Mouse (Mus musculus): ENCODE measurements around the gene Cdhr1. TPM values are rescaled to one million over a fixed set of nuclear protein-coding genes. Genes with fewer than 3 reads are reported as not detected.

Cdhr1 gene
- polyA plus RNA-seq, 1 experiment = not detected

- H3K27me3 ChIP-seq (replicated peaks) = peaks cover under 1% of the 10 kb centered on the region
- H3K9me3 ChIP-seq = peaks cover 7% of the 10 kb centered on the region; the same call in 1 of the 2 replicates
- TF ChIP-seq FLI1 (IDR thresholded peaks at IDR 0.05; ENCODE audit: low read length) (no peak), GATA1 (IDR thresholded peaks at IDR 0.05; ENCODE audit: borderline replicate concordance, low read length) (no peak)
- H3K36me3 ChIP-seq (replicated peaks; ENCODE audit: low read length) = peaks cover 24% of the 10 kb centered on the region
- H3K4me3 ChIP-seq (replicated peaks) = peak within 1 kb of the TSS; percentile 46
- peaks cover 84% of the 10 kb centered on the region for H3K4me1 ChIP-seq
Measured at GRCm38 (mm10) chr14:37113922-37114321, 15.8 kb upstream of the Cdhr1 start, which contains the start of gene 2610528A11Rik. TSS of gene 2610528A11Rik (minus strand) at chr14:37114022.

GRCm38 (mm10) chr14:37112931-37113330 is 14.8 kb upstream of the Cdhr1 start:
- H3K4me3 ChIP-seq (replicated peaks) = no peak overlapping the region
- TF ChIP-seq GATA1 (IDR thresholded peaks at IDR 0.05; ENCODE audit: borderline replicate concordance, low read length) (no peak), FLI1 (IDR thresholded peaks at IDR 0.05; ENCODE audit: low read length) (no peak)
- peaks cover 77% of the 10 kb centered on the region for H3K4me1 ChIP-seq
- H3K9me3 ChIP-seq = peaks cover 7% of the 10 kb centered on the region; the same call in 1 of the 2 replicates
- peaks cover 3% of the 10 kb centered on the region for H3K27me3 ChIP-seq (replicated peaks)
- H3K36me3 ChIP-seq (replicated peaks; ENCODE audit: low read length) = peaks cover 14% of the 10 kb centered on the region

- peak; percentile 31; the same call in 1 of the 3 replicates for TF ChIP-seq GATA1 (IDR thresholded peaks at IDR 0.05; ENCODE audit: borderline replicate concordance, low read length)
- TF ChIP-seq FLI1 (IDR thresholded peaks at IDR 0.05; ENCODE audit: low read length) = no peak
- peaks cover 7% of the 10 kb centered on the region; the same call in 1 of the 2 replicates for H3K9me3 ChIP-seq
- H3K27me3 ChIP-seq (replicated peaks) = peaks cover 7% of the 10 kb centered on the region
- H3K4me3 ChIP-seq (replicated peaks) = peak overlapping the region; percentile 64
- H3K36me3 ChIP-seq (replicated peaks; ENCODE audit: low read length) = peaks cover 4% of the 10 kb centered on the region
- H3K4me1 ChIP-seq = peaks cover 66% of the 10 kb centered on the region
Measured at GRCm38 (mm10) chr14:37111371-37111770, 13.2 kb upstream of the Cdhr1 start.

GRCm38 (mm10) chr14:37110456-37110855 is 12.3 kb upstream of the Cdhr1 start:
- no peaks in the 10 kb centered on the region for H3K36me3 ChIP-seq (replicated peaks; ENCODE audit: low read length)
- no peak for TF ChIP-seq FLI1 (IDR thresholded peaks at IDR 0.05; ENCODE audit: low read length)
- TF ChIP-seq GATA1 (IDR thresholded peaks at IDR 0.05; ENCODE audit: borderline replicate concordance, low read length) = no peak
- peaks cover 14% of the 10 kb centered on the region for H3K27me3 ChIP-seq (replicated peaks)
- peak overlapping the region; percentile 21 for H3K4me3 ChIP-seq (replicated peaks)
- peaks cover 73% of the 10 kb centered on the region for H3K4me1 ChIP-seq
- H3K9me3 ChIP-seq = 0 out of 2 replicates have a peak, but pooled peaks cover 6% of the 10 kb centered on the region

- no peaks in the 10 kb centered on the region for H3K36me3 ChIP-seq (replicated peaks; ENCODE audit: low read length)
- H3K9me3 ChIP-seq = 0 out of 2 replicates have a peak, but pooled peaks cover 5% of the 10 kb centered on the region
- peak overlapping the region; percentile 7 for H3K4me3 ChIP-seq (replicated peaks)
- H3K4me1 ChIP-seq = peaks cover 73% of the 10 kb centered on the region
- H3K27me3 ChIP-seq (replicated peaks) = peaks cover 14% of the 10 kb centered on the region
- no peak for TF ChIP-seq FLI1 (IDR thresholded peaks at IDR 0.05; ENCODE audit: low read length)
- no peak for TF ChIP-seq GATA1 (IDR thresholded peaks at IDR 0.05; ENCODE audit: borderline replicate concordance, low read length)
Measured at GRCm38 (mm10) chr14:37109975-37110374, 11.8 kb upstream of the Cdhr1 start.

GRCm38 (mm10) chr14:37109460-37109859 is 11.3 kb upstream of the Cdhr1 start:
- Histone ChIP-seq H3K4me1 (peaks cover 73% of the 10 kb centered on the region), H3K4me3 (replicated peaks) (no peak overlapping the region)
- TF ChIP-seq GATA1 (IDR thresholded peaks at IDR 0.05; ENCODE audit: borderline replicate concordance, low read length) (no peak), FLI1 (IDR thresholded peaks at IDR 0.05; ENCODE audit: low read length) (no peak)

GRCm38 (mm10) chr14:37105846-37106245 is 7.7 kb upstream of the Cdhr1 start:
- H3K27me3 ChIP-seq (replicated peaks) = peaks cover 32% of the 10 kb centered on the region
- TF ChIP-seq GATA1 (IDR thresholded peaks at IDR 0.05; ENCODE audit: borderline replicate concordance, low read length) = no peak
- no peak for TF ChIP-seq FLI1 (IDR thresholded peaks at IDR 0.05; ENCODE audit: low read length)
- H3K4me3 ChIP-seq (replicated peaks) = peak overlapping the region; percentile 35
- H3K4me1 ChIP-seq = peaks cover 53% of the 10 kb centered on the region
- H3K36me3 ChIP-seq (replicated peaks; ENCODE audit: low read length) = no peaks in the 10 kb centered on the region
- H3K9me3 ChIP-seq = 0 out of 2 replicates have a peak, but pooled peaks cover 2% of the 10 kb centered on the region

More at GRCm38 (mm10) chr14:37109460-37109859, 11.3 kb upstream of the Cdhr1 start:
- 0 out of 2 replicates have a peak, but pooled peaks cover 5% of the 10 kb centered on the region for H3K9me3 ChIP-seq
- H3K27me3 ChIP-seq (replicated peaks) = peaks cover 17% of the 10 kb centered on the region
- H3K36me3 ChIP-seq (replicated peaks; ENCODE audit: low read length) = no peaks in the 10 kb centered on the region

- H3K27me3 ChIP-seq (replicated peaks) = peaks cover 37% of the 10 kb centered on the region
- H3K4me3 ChIP-seq (replicated peaks) = peak overlapping the region; percentile 21
- no peaks in the 10 kb centered on the region for H3K9me3 ChIP-seq
- H3K36me3 ChIP-seq (replicated peaks; ENCODE audit: low read length) = no peaks in the 10 kb centered on the region
- TF ChIP-seq GATA1 (IDR thresholded peaks at IDR 0.05; ENCODE audit: borderline replicate concordance, low read length) = no peak
- peaks cover 42% of the 10 kb centered on the region for H3K4me1 ChIP-seq
Measured at GRCm38 (mm10) chr14:37104747-37105146, 6.6 kb upstream of the Cdhr1 start.

- Histone ChIP-seq H3K27me3 (replicated peaks) (peaks cover 55% of the 10 kb centered on the region), H3K4me3 (replicated peaks) (peak overlapping the region; percentile 56), H3K9me3 (no peaks in the 10 kb centered on the region), H3K4me1 (peaks cover 45% of the 10 kb centered on the region), H3K36me3 (replicated peaks; ENCODE audit: low read length) (no peaks in the 10 kb centered on the region)
- TF ChIP-seq GATA1 (IDR thresholded peaks at IDR 0.05; ENCODE audit: borderline replicate concordance, low read length) = no peak
- TF ChIP-seq FLI1 (IDR thresholded peaks at IDR 0.05; ENCODE audit: low read length) = no peak
Measured at GRCm38 (mm10) chr14:37102484-37102883, 4.3 kb upstream of the Cdhr1 start.

GRCm38 (mm10) chr14:37101531-37101930 is 3.4 kb upstream of the Cdhr1 start:
- Histone ChIP-seq H3K4me3 (replicated peaks) (no peak overlapping the region), H3K27me3 (replicated peaks) (peaks cover 60% of the 10 kb centered on the region), H3K36me3 (replicated peaks; ENCODE audit: low read length) (no peaks in the 10 kb centered on the region), H3K9me3 (no peaks in the 10 kb centered on the region), H3K4me1 (peaks cover 45% of the 10 kb centered on the region)
- no peak for TF ChIP-seq FLI1 (IDR thresholded peaks at IDR 0.05; ENCODE audit: low read length)
- TF ChIP-seq GATA1 (IDR thresholded peaks at IDR 0.05; ENCODE audit: borderline replicate concordance, low read length) = no peak
